Mouse (Mus musculus) hematopoietic multipotent progenitor cell, adult 10-12 weeks (in vitro differentiated cells): ENCODE results near the gene Gtsf2. TPM values are rescaled to one million over a fixed set of nuclear protein-coding genes. Genes with fewer than 3 reads are reported as not detected.

Source experiments
- polyA plus RNA-seq: library from polyadenylated mRNA; stranded (reverse); fragments of >175 nt; gene quantifications from 2 replicates; pipeline ENCODE4 v1.2.3, GENCODE M21; 2012; ENCODE audit warnings: low replicate concordance

Gtsf2 gene
- not detected in 2 replicates for polyA plus RNA-seq

GRCm38 (mm10) chr15:103448369-103448768 is at the start of gene Gtsf2:
Gene Gtsf2 (minus strand): TSS chr15:103448469.

GRCm38 (mm10) chr15:103453551-103454218 is 5.4 kb upstream of the Gtsf2 start, which contains the start of gene Nckap1l:
Gene Nckap1l (plus strand): TSS chr15:103453794.

GRCm38 (mm10) chr15:103430241-103430640 is 18.0 kb downstream of the Gtsf2 start, which contains the start of gene Gtsf1:
Gene Gtsf1 (minus strand): TSS chr15:103430470.

Other genes with a start within 250 kb of the Gtsf2 start
- gene Cbx5, start 208.7 kb downstream of the Gtsf2 start, polyA plus RNA-seq: 1.2 and 3.2 TPM in 2 replicates
- 40.2 and 80.3 TPM in 2 replicates for gene Hnrnpa1, start 208.0 kb downstream of the Gtsf2 start, polyA plus RNA-seq
- gene Nfe2, start 190.1 kb downstream of the Gtsf2 start, polyA plus RNA-seq: 24.0 and 33.2 TPM in 2 replicates
- gene Copz1, start 175.8 kb downstream of the Gtsf2 start, polyA plus RNA-seq: 13.2 and 36.2 TPM in 2 replicates
- 0.13 and 0.15 TPM in 2 replicates for gene Gpr84, start 137.9 kb downstream of the Gtsf2 start, polyA plus RNA-seq
- gene Zfp385a, start 108.4 kb downstream of the Gtsf2 start, polyA plus RNA-seq: 180 and 361 TPM in 2 replicates
- gene Itga5, start 81.7 kb downstream of the Gtsf2 start, polyA plus RNA-seq: 5.0 and 8.0 TPM in 2 replicates
- not detected in 2 replicates for gene Gtsf1, start 18.0 kb downstream of the Gtsf2 start, polyA plus RNA-seq
- 24.4 and 46.7 TPM in 2 replicates for gene Nckap1l, start 5.3 kb upstream of the Gtsf2 start, polyA plus RNA-seq
- 26.6 and 53.7 TPM in 2 replicates for gene Pde1b, start 54.6 kb upstream of the Gtsf2 start, polyA plus RNA-seq
- 0.21 TPM in 1 of 2 replicates, not detected in the other for gene Ppp1r1a, start 89.5 kb upstream of the Gtsf2 start, polyA plus RNA-seq
- gene Glycam1, start 116.6 kb upstream of the Gtsf2 start, polyA plus RNA-seq: not detected in 2 replicates